Mouse (Mus musculus) T-helper 1 cell (primary cell): ENCODE measurements around the gene Hnrnpul1.

Experiments
- in situ Hi-C: fragments of 300-600 bp; cut with MboI, MseI; formaldehyde crosslinking; loops from one replicate; pipeline ENCODE4 v1.15.1; 2025; ENCODE audit warnings: high pct_unique_total_duplicates

Gene Hnrnpul1

DNA sequence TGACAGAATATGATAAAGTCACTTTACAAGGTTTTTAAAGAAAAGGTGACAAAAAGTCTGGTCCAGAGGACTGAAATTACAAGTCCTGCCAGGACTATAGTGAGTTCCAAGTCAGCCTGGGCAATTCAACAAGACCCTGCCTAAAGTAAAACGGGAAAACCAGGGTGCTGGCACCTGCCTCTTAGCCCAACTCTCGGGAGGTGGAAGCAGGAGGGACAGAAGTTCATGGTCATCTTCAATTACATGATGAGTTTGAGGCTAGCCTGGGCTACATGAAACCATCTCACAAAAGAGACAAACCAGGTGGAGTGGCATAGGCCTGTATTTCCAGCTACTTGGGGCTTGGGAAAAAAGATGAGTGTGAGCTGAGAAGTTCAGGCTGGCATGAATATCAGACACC lies 82.9 kb downstream of the Hnrnpul1 start:
- in situ Hi-C loops = no loop called here
